Mouse (Mus musculus) WW6 (cell line): ENCODE data around the gene P4ha1.
"Not testable (repeated sequence)": the region's sequence is repeated elsewhere in the genome, so short reads cannot be mapped to it uniquely, and the experiment has no call there.

Experiments used
- DNase-seq: peaks from one replicate; pipeline ENCODE4 v3.0.0-alpha.2; 2013; ENCODE audit warnings: low read depth, low spot score

P4ha1 gene

DNA sequence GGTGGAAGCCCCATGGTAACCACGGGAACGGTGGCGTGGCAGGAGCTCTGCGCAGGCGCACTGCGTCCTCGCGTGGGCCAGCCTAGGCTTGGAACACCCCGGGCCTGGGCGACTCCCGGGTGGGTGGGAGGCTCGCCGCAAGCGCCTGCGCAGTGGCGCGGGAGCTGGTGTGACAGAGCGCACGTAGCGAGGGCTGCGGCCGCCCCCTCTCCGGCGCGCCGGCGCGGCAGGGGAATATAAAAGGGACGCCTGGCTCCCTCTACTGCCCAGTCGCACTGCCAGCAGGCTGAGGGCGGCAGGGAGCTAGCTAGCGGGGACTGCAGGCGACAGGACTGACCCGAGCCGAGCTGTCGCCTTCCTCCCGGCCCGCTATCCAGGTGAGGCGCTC lies at the start of gene P4ha1:
TSS of gene P4ha1 (plus strand) at position 197 of the 388 bp plus-strand sequence.
- DNase-seq: peak; percentile 90

DNA sequence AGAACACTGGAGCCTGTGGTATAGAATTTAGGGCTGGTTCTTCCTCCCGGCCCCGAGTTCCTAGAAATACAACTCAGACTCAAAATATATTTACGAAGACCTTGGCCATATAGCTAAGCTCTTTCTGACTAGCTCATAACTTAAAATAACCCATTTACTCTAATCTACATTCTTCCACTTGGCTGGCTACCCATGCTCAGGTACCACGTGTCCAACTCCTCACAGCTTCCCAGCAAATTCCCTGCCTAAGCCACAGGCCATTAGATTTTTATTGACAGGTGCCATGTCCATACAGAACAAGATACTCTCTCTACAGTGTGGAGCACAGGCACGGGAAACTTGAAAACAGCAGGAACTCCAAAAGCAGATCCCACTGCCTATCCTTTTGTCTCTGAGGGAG lies 47.4 kb upstream of the P4ha1 start:
- DNase-seq: no peak

DNA sequence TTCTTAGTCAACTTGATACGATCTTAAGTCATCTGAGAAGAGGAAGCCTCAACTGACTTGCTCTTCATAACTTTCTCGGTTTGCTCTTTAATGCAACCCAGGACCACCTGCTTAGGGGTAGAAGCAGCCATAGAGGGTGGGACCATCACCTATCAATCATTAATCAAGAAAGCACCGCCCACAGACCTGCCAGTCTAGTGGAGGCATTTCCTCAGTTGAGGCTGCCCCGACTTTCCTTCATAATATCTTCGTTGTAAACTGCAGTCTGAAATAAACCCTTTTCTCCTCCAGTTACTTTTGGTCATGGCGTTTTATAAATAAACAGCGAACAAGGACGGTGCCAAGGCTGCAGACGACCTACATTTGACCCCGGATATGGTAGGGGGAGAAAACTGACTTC lies 46.0 kb upstream of the P4ha1 start:
- DNase-seq: no peak

DNA sequence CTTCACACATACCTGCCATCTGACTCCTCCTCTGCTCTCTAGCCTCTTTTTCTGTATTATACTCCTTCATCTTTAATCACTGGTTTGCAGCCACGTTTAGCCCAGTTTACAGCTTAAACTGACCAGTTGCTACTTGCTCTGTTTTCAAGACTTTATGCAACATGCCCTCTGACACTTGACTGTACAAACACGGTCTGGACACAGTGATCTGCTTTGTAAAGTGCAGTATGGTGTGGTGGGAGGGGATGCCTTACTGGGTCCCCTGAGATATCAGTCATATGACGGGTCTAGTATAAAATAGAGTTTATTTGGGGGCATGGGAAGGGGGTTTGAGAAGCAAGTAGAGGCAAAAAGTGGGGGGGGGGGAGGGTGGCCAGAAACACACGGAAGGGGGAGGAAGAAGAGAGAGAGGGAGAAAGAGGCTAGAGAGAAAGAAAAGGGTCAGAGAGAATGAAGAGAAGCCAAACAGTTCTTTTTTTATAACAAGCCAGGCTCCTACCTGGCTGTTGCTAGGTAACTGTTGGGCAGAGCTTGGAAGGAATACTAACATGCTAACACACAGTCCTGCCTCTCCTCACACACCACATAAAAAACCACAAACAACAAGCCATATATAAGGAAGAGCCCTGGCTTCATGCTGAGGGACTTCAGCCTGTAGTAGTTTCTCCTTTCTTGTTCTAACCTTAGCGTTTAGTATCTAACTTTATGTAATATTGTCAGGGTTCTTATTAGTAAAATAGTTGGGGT lies 45.2 kb upstream of the P4ha1 start:
- DNase-seq: no peak

DNA sequence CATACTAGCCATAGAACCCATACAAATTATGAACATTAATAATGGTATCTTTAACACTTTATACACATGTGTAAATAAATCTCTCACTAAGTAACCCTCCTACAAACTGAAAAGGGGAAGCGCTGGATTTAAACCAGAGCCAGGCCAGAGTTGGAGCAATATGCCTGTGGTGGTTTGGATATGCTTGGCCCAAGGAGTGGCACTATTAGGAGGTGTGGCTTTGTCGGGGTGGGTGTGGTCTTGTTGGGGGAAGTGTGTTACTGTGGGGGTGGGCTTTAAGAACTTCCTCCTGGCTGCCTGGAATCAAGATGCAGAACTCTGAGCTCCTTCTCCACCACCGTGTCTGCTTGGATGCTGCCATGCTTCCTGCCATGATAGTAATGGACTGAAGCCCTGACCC lies 39.9 kb upstream of the P4ha1 start:
- no peak for DNase-seq

DNA sequence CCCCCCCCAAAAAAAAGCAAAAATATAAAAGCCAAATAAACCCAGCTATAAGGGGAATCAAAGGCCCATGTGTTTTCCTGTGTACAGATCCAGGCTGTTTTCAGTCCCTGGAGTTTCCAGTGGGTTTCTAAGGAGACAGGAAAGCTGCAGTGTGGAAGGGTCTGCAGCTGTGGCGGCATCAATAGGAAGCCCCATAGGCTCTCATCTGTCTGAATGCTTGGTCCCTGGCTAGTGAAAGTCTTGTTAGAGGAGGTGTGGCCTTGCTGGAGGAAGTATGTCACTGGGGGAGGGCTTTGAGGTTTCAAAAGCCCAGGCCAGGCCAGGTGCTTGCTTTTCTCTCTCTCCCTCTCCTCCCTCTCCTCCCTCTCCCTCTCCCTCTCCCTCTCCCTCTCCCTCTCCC lies 39.3 kb upstream of the P4ha1 start:
- DNase-seq: no peak

DNA sequence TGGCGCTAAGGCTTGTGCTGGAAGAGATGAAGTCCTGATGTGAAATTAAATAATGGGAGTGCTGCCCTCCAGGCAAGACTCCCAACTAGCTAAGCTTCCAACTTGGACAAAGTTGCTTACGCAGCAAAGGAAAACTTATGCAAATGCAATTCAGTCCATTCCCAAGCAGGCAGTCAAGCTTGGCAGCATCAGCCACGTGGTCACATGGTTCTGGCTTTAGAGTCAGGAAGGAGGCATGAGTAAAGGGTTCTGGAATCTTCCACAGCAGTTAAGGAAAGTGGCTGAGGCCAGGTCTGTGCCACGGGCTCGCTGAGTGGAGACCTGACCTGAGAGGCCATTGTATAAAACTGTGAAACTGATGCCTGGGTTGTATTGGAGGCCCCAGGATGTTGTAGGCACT lies 37.6 kb upstream of the P4ha1 start:
- DNase-seq: no peak

DNA sequence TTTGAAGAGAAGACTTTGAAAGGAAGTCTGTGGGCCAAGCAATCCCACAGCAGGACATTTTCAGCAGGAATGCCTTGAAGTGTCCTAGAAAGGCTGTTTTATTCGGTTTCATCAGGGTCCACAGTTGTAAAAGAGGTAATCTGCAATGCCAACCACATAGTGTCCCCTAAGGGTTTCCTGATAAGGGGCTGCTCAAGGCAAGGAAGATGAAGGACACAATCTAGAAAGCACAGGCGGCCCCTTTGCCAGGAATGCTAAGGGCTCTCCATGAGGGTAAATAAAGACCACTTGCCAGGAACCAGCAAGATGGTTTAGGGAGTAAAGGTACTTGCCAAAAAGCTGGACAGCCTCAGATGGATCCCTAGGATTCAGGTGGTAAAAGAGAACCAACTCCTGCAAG lies 35.8 kb upstream of the P4ha1 start:
- DNase-seq: no peak

DNA sequence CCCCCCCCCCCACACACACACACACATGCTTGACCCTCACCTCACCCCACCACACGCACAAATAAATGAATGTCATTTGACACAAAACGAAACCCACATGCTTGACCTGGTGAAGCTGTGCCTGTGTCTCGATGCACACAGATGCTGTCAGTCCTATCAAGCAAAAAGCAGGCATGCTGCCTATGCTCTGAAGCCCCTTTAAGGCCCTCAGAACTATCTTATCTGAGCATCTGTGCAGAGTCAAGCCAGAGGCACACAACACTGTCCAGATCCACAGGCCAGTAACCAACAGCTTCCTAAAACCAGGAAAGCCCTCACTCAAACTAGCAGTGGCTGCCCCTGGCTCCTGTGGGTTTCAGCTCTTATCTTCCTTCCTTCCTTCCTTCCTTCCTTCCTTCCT lies 35.4 kb upstream of the P4ha1 start:
- no peak for DNase-seq

DNA sequence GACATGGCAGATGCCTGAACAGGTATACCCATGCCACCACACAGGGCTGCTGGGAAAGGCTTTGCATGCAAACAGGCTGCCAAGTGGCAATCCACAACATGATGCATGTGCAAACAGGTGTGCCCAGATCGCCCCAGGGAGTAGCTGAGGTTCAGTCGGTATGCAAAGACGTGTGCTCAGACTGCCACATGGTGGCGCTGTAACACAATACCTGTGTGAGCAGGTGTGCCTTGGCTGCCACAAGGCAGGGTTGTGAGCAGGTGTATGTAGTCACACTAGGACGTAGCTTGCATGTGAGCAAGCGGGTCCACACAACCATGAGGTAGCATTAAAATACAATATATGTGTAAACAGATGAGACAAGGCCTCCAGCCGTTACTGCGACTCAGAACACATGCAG lies 34.0 kb upstream of the P4ha1 start:
- no peak for DNase-seq

DNA sequence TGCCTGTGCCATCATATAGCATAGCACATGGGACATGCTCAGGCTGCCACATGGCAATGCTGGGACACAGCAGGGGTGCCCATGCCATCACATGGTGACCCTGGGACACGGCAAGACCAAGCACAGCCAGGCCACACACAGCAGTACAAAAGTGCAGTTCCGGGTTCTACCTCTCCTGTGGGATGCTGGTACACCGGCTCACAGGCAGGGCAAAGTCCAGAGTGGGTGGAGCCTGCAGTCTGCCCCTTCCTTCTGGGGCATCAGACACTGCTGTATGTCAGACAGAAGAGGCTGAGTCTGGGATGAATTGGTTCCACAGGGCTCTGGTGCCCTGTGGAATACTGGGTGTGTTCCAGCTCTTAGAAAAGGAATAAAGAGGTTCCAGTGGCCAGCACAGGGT lies 31.6 kb upstream of the P4ha1 start:
- no peak for DNase-seq

DNA sequence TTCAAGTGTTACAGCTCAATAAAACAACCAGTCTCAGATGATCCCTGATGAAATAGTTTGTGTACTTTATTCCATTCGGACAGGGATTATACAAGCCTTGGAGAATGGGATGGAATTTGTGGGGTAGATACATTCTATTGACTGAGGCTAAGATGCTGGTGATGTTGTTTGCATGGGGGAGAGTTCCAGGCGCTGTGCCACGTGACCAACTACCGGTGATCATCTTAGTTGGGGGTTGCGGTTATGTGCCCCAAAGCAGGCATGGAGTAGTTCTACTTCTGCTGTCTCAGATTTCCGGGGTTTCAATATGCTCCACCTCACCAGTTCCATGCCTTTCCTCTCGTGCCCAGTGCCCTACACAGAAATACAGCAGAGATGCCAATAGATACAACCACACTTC lies 31.0 kb upstream of the P4ha1 start:
- DNase-seq: no peak

DNA sequence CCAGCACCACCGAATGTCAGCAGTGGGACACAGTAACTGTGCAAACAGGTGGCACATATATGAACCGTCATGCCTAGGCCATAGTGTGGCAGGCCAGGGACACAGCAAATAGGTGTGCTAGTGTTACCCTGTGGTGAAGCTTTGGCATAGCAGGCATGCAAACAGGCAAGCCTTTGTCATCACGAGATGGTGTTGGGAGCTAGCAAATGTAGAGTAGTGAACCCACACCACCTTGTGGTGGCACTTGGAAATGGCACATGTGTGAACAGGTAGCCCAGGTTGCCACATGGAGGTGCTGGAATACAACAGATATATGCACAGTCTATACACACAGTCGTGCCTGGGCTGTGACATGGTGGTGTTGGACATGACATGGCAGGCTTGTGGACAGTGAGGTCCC lies 30.5 kb upstream of the P4ha1 start:
- peak; percentile 70 for DNase-seq

DNA sequence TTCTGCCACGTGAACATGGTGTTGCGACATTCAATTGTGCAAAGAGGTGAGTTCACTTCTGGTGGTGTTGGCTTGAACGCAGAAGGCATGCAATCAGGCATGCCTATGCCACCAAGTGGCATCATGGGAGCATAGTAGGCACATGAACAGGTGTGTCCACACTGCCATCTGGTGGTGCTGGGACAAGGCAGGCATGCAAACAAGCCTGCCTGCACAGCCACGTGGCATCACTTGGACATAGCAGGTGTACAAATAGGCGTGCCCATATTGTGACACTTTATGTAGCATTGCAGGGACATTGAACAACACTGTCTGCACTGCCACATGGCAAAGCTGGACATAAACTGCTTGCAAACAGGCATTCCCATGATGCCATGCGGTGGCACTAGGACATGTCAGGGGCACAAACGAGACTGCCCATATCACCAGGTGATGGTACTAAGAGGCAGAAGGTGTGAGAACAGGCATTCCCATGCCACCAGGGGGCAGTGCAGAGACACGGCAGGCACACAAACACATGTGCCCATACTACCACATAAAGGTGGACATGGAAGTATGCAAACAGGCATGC lies 27.8 kb upstream of the P4ha1 start:
- peak; percentile 31 for DNase-seq

DNA sequence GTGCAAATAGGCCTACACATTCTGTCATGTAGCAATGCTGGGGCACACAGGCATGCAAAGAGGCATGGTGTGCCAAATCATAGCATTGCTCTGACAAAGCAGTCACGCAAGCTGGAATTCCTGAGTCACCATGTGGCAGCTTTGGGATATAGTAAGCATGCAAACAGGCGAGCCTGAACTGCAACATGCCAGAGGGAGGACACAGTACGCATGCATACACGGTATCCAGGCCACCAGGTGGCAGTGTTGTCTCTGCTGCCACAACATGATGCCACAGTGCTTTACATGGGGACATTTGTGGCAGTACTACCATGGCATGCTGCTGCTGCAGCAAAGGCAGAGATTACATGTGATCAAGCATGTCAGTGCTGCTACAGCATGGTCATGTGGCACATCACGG lies 26.8 kb upstream of the P4ha1 start:
- peak; percentile 34 for DNase-seq

DNA sequence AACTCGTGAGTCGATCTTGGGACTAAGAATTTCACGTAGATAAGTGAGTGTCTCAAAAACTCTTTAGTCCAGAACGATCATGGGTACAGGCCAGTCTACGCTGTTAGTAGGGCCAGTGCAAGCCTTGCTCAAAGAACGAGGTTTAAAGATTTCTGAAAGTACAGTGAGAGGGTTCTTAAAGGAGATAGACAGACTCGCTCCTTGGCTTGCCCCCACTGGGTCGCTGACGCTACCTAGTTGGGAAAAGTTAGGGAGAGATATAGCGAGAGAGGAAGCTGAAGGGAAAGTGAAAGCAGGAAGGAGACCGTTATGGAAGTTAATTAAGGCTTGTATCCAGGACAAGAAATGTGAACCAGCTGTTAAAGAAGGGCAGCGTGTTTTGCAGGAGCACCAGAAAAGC lies 20.4 kb upstream of the P4ha1 start:
- not testable (repeated sequence) for DNase-seq

DNA sequence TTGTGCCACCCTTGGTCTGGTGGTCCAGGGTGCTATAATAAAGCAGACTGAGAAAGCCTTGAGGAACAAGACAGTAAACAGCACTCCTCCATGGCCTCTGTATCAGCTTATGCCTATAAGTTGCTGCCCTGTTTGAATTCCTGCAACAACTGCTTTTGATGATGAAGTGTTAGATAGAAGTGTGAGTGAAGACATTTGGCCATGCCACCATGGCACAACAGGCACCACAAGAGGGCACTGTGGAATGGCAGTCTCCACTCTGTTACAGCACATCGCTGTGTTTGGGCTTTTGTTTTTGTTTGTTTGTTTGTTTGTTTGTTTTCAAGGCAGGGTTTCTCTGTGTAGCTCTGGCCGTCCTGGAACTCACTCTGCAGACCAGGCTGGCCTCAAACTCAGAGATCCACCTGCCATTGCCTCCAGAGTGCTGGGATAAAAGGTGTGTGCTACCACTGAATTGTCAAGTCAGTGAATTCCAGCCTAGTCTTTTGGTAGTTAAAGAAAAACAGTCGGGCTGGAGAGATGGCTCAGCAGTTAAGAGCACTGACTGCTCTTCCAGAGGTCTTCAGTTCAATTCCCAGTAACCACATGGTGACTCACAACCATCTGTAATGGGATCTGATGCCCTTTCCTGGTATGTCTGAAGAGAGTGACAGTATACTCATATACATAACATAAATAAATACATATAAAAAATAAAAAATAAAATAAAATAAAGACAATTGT lies 13.9 kb upstream of the P4ha1 start:
- DNase-seq: no peak

DNA sequence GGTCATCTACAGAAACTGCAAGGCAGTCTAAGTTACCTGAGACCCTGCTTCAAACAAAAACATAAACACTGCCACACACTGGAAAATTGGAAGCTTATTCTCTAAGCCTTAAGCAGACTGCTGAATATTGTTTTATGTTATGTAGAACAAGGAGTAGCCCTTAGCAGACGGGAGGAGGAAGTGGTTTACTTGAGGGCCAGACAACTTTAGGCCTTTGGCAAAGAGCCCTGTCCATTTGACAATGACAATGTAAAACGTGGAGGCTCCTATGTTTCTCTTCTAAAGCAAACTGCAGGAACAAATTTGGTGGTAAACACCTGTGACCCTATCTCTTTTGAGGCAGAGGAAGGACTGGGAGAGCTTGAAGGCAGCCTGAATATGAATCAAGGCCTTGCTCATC lies 13.0 kb upstream of the P4ha1 start:
- no peak for DNase-seq

DNA sequence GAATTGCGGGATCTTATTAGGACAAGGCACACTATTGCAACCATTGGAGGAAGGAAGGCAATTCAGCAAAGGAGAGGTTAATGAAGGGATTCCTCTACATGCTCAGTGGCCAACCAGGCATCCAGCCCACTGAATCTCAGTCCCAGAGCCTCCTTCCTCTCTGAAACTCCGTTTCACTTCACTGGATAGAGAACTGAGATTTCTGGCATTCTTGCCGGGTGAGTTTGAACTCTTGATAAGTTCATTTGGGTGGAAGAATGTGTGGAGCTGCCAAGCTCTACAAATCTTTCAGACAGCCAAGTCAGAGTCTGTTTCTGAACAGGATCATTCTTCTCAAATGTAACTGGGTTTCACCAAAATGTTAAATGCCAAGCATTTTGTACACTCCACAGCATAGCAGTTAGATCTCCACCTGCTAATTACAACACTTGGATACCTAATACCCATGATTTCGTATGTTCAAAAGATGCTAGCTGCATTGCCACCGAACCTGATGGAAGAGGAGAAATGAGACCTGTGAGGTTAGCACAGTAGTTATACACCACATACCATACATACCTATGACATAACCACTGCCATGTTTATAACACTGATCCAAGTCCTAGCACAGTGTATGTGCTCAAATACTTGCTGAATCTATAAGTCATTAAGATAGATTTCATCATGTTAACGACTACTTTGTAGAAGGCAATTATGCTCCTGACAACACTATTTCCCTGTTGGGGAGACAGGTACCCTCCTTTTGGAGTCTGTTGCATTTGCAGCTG lies 12.2 kb upstream of the P4ha1 start:
- DNase-seq: no peak

DNA sequence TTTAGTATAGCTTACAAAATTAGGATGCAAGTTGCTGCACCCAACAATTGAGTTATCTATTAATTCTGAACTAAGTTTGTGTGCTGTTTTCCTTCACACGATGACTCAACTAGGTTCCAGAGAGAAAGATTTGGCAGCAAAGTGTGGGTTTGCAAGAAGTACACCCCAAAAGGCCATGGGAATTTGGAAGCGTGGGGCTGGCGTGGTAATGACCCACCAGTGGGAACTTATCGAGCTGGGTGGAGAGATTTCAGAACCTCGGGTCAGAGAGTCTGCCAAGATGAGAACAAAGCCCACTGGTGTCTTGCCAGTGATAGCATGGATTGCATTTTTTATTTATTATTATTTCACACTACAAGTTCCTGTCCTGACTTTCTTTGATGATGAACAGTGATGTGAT lies 11.2 kb upstream of the P4ha1 start:
- no peak for DNase-seq

DNA sequence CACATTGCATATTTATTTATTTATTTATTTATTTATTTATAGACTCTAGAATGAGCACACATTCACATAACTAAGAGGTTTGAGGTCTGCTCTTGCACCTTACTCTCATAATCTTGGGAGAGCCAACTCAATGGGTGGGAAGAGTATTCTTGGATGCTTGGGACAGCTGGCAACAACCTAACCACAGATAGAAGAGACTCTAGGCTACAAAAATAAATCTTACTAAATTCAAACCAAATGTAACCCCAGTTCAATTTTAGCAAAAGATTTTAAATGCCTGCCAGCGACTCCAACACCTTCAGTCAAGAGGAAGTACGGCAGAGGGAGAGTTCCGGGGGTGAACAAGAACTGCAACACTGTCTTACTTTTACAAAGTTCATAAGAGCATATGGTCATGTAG lies 2.0 kb upstream of the P4ha1 start:
- DNase-seq: no peak

DNA sequence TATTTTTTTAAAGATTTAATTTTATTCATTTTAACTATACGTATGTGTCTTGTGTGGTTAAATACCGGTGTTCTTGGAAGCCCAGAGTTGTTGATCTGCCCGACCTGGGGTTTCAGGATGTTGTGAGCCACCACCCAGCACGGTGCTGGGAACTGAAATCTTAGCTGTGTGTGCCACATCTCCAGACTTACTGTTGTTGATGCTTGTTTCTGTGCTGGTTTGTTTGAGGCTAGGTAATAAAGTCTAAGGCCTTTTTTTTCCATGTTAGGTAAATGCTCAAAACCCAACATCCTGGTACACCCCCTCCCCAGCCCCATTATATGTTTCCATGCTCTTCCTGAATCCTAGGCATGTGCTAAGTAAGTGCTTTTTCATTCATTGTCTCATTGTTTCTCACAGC lies 825 bp upstream of the P4ha1 start:
- DNase-seq: no peak
